Mouse (Mus musculus) liver, adult 2 months (tissue): Measurements from ENCODE around the gene Aspa.

ENCODE experiments used
- CTCF ChIP-seq: fragments of 200-500 bp; IDR thresholded peaks from 2 replicates; pipeline ENCODE4 v1.5.1; 2011; ENCODE audit warnings: low read depth, low read length, control low read depth
- POLR2A ChIP-seq: fragments of 200-500 bp; IDR thresholded peaks from 2 replicates; pipeline ENCODE4 v1.6.1; 2011; ENCODE audit warnings: low read length, control low read depth; ENCODE audit not compliant: insufficient read depth; ENCODE audit errors: extremely low read depth

- no peak for TF ChIP-seq CTCF
- TF ChIP-seq POLR2A, result no peak
These were observed 26.3 kb downstream of the Aspa start for GRCm38 (mm10) chr11:73303123-73303522.
